Mouse (Mus musculus): ENCODE measurements around the gene Per3.
A peak's percentile ranks its signal among the peaks of the same experiment; 100 is the strongest.

Gene Per3

DNA sequence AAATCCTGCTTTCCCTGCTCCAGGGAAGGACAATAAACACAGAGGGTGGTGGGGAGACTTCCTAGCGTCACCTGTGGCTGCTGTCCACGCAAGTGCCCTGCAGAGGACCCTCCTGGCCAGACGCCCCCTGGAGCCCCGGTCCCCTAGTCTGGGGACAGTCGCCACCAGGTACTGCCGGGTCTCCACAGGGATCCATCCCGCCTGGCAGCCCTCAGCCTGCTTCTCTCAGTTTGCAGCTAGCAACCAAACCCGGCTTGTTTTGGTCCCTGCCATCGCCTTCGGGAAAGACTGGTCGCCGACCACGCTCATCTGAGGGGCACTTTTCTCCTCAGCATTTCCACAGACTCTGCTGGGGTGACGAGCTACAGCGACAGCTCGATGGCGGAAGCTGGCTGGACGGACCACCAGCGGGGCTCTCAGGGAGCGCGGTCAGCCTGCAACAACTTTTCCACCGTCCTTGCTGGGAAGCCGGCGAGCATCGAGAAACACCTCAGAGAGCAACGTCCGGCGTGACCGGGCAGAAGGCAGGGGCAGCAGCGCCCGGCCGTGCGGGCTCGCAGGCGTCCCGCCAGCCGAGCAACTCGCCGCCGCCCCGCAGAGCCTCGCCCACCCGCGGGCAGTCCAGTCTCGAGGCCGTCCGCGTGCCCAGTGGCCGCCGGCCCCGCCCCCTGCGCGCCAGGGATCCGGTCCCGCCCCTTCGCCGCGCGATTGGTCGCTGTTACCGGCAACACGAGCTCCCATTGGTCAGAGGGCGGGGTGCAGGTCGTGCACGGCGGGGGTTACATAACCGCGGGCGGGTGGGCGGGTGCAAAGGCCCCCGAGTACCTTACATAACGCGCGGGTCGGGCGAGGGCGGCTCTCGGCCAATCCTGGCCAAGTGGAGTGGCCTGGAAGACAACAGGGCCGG lies at the start of gene Per3:
Gene Per3 (minus strand): TSS at position 629 of the 907 bp plus-strand sequence.
- peak; percentile 97 for DNase-seq (ENCODE audit: low spot score)

GRCm38 (mm10) chr4:151089270-151089669 lies 44.8 kb upstream of the Per3 start, which contains the start of gene Gm13090:
Gene Gm13090, plus strand, starts transcription at chr4:151089570.
- no peak for DNase-seq (ENCODE audit: low spot score)

- no peak for DNase-seq (ENCODE audit: low spot score)
Measured at GRCm38 (mm10) chr4:151088819-151089218, 44.4 kb upstream of the Per3 start.

DNA sequence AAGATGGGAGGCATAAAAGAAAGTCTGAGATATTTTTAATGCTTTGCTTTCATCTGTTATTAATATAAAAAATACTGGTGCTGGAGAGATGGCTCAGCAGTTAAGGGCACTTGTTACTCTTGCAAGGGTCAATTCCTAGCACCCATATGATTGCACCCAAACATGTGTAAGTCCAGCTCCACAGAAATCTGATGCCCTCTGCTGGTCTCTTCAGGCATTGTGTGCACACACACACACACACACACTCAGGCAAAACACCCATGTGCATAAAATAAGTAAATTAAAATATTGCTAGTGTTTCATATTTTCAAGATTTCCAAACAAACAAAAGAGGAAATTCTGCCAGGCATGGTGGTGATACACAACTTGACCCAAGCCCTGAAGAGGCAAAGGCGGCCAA lies 42.9 kb upstream of the Per3 start:
- no peak for DNase-seq (ENCODE audit: low spot score)

- DNase-seq (ENCODE audit: low spot score): no peak
Measured at GRCm38 (mm10) chr4:151083027-151083426, 38.6 kb upstream of the Per3 start.

DNA sequence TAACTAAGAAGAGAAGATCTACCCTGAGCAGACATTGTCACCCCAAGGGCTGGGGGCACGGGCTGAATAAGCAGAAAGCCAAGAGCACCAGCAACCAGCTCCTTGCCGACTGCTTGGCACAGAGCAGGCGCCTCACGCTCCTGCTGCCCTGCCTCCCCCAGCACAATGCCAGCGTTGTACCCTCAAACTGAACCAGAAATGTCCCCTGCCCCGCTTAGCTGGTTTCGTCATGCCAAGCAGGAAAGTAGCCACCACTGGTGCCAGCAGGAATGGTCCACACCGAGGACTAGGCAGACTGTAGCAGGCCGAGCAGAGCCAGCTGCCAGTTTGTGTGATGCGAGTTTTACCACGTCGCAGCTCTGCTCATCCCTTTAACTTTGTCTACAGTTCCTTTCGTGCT lies 37.5 kb upstream of the Per3 start:
- no peak for DNase-seq (ENCODE audit: low spot score)

GRCm38 (mm10) chr4:151081355-151081754 lies 36.9 kb upstream of the Per3 start:
- no peak for DNase-seq (ENCODE audit: low spot score)

- DNase-seq (ENCODE audit: low spot score): no peak
Measured at GRCm38 (mm10) chr4:151074817-151075216, 30.4 kb upstream of the Per3 start.

- peak; percentile 32 for DNase-seq (ENCODE audit: low spot score)
Measured at GRCm38 (mm10) chr4:151073108-151073744, 28.8 kb upstream of the Per3 start.

GRCm38 (mm10) chr4:151070962-151071361 lies 26.5 kb upstream of the Per3 start:
- no peak for DNase-seq (ENCODE audit: low spot score)

DNA sequence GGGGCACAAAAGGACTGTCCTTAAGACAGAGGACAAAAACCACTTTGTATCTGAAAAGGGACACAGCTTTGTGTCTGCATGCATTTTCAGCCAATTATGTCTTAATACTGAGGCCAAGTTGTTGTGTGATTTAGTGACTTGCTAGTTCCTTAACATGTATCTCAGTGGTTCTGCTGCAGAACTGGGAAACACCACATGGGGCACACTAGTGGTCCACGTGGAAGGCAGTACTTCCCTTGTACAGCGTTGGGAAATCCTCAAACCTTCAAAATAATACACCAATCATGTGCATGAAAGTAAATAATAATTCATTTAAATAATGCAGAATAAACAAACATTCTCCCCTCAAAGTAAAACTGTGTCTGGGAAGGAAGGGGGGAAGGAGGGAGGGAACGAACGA lies 24.3 kb upstream of the Per3 start:
- no peak for DNase-seq (ENCODE audit: low spot score)

DNA sequence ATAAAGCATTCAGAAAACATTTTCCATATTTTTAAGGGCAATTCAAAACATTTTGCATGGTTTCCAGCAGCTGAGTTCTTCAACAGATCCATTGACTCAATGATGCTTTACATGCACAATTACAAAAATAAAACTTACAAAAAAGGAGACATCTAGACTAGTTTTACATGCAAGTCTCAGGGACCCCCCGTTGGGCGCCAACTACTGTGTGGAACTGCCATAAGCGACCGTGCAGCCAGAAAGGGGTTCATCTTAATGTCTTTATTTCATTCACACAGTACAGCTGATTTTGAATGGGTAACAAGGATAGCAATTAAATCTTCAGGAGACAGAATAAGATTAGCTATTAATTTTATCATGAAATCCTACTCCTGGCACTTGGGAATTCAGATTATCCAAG lies 15.1 kb upstream of the Per3 start:
- DNase-seq (ENCODE audit: low spot score): no peak

GRCm38 (mm10) chr4:151058634-151059033 lies 14.2 kb upstream of the Per3 start:
- no peak for DNase-seq (ENCODE audit: low spot score)

GRCm38 (mm10) chr4:151057347-151058321 lies 13.2 kb upstream of the Per3 start, which contains the start of gene Vamp3:
Gene Vamp3, minus strand, starts transcription at chr4:151057963.
- DNase-seq (ENCODE audit: low spot score): peak; percentile 98

GRCm38 (mm10) chr4:151051162-151051561 lies 6.7 kb upstream of the Per3 start:
- DNase-seq (ENCODE audit: low spot score): no peak

- no peak for DNase-seq (ENCODE audit: low spot score)
Measured at GRCm38 (mm10) chr4:151046524-151046923, 2.1 kb upstream of the Per3 start.

GRCm38 (mm10) chr4:151044944-151045570 lies 592 bp upstream of the Per3 start:
- no peak for DNase-seq (ENCODE audit: low spot score)

GRCm38 (mm10) chr4:151043281-151043680 lies 1.2 kb downstream of the Per3 start:
- no peak for DNase-seq (ENCODE audit: low spot score)

GRCm38 (mm10) chr4:151041506-151041905 lies 3.0 kb downstream of the Per3 start:
- no peak for DNase-seq (ENCODE audit: low spot score)

GRCm38 (mm10) chr4:151037800-151038199 lies 6.7 kb downstream of the Per3 start:
- DNase-seq (ENCODE audit: low spot score): no peak

DNA sequence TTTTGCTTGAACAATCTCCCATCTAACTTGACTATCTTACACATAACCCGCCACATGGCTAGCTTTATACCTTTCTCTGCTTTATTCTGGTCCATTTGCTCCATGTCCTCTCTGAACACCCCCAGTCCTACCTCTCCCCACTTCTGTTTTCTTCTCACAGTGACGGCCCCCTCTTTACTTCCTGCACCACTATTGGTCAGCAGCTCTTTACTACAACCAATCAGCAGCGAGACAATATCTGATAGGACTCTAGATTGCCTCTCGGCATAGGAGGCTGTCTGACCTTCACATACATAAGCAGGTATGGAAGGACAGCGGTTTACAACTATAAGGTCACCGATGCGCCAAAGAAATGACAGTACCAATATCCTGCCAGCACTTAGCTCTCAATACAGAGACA lies 7.9 kb downstream of the Per3 start:
- no peak for DNase-seq (ENCODE audit: low spot score)

- DNase-seq (ENCODE audit: low spot score): no peak
Measured at GRCm38 (mm10) chr4:151027001-151027400, 17.5 kb downstream of the Per3 start.
